Mouse (Mus musculus) lung, postnatal 0 days (tissue): ENCODE data around the gene Gipc3. TPM values are rescaled to one million over a fixed set of nuclear protein-coding genes. Genes with fewer than 3 reads are reported as not detected.
A peak's percentile ranks its signal among the peaks of the same experiment; 100 is the strongest.

Source experiments
- ATAC-seq: fragments of 200-750 bp; cut with Nextera tagmentation; 2 replicates; pipeline ENCODE4 v1.8.0; 2017; ENCODE audit warnings: moderate library complexity
- DNase-seq: peaks from one replicate; pipeline ENCODE4 v3.0.0-alpha.2; 2016; ENCODE audit warnings: low spot score
- H3K27ac ChIP-seq: fragments of 300-500 bp; sonication (generic); 2 replicates; pipeline ENCODE4 v1.5.1; 2014; ENCODE audit warnings: antibody characterized with exemption, mild to moderate bottlenecking, low read length, mixed read lengths
- H3K27me3 ChIP-seq: fragments of 300-500 bp; sonication (generic); replicated peaks from 2 replicates; pipeline ENCODE4 v1.6.1; 2014; ENCODE audit warnings: low read length, mixed read lengths; ENCODE audit not compliant: insufficient read depth
- H3K36me3 ChIP-seq: fragments of 300-500 bp; sonication (generic); 2 replicates; pipeline ENCODE4 v1.6.1; 2014; ENCODE audit warnings: low read length, mixed read lengths; ENCODE audit not compliant: insufficient read depth
- H3K4me1 ChIP-seq: fragments of 300-500 bp; sonication (generic); 2 replicates; pipeline ENCODE4 v1.6.1; 2014; ENCODE audit warnings: antibody characterized with exemption, low read depth, low read length, mixed read lengths; ENCODE audit not compliant: insufficient read depth
- H3K4me2 ChIP-seq: fragments of 300-500 bp; sonication (generic); replicated peaks from 2 replicates; pipeline ENCODE4 v1.6.1; 2014; ENCODE audit warnings: low read depth, mild to moderate bottlenecking, low read length, moderate library complexity, mixed read lengths
- H3K4me3 ChIP-seq: fragments of 300-500 bp; sonication (generic); 2 replicates; pipeline ENCODE4 v1.5.1; 2014; ENCODE audit warnings: low read depth, low read length
- H3K9ac ChIP-seq: fragments of 300-500 bp; sonication (generic); replicated peaks from 2 replicates; pipeline ENCODE4 v1.6.1; 2014; ENCODE audit warnings: low read depth, mild to moderate bottlenecking
- H3K9me3 ChIP-seq: fragments of 300-500 bp; sonication (generic); 2 replicates; pipeline ENCODE4 v1.6.1; 2016; ENCODE audit warnings: low read length, mixed read lengths
- CTCF ChIP-seq: IDR thresholded peaks from 2 replicates; pipeline ENCODE4 v1.5.1; 2016; ENCODE audit warnings: antibody characterized with exemption, mild to moderate bottlenecking
- EP300 ChIP-seq: IDR thresholded peaks from 2 replicates; pipeline ENCODE4 v1.6.1; 2016; ENCODE audit warnings: antibody characterized with exemption, mild to moderate bottlenecking, control low read depth
- WGBS: fragments of 180-500 bp; shearing (Covaris S2); extraction: QIAGEN DNeasy Blood & Tissue Kit; methylation state at CpG from one replicate; pipeline ENCODE4 v1.1.7; 2014; 5-methylcytosine and 5-hydroxymethylcytosine counted together
- polyA plus RNA-seq: library from polyadenylated mRNA; unstranded; fragments of >200 nt; fragmentation: Nextera tagmentation; extraction: Ambion mirVana; gene quantifications from 2 replicates; pipeline ENCODE4 v1.2.1, GENCODE M21; 2015

Gene Gipc3
- polyA plus RNA-seq, 1 experiment from 2014 or later: 0.33 TPM

- ATAC-seq (no peak), DNase-seq (no peak)
- TF ChIP-seq CTCF (no peak), EP300 (no peak)
- Histone ChIP-seq H3K9ac (no peak overlapping the region), H3K27me3 (no peaks in the 10 kb centered on the region), H3K9me3 (no peaks in the 10 kb centered on the region), H3K4me1 (peaks cover 15% of the 10 kb centered on the region), H3K4me3 (no peak overlapping the region), H3K36me3 (no peaks in the 10 kb centered on the region), H3K4me2 (no peak overlapping the region), H3K27ac (0 out of 2 replicates have a peak overlapping the region, but pooled peaks have one; percentile 78)
- 79% methylated on average over 11 of the region's 11 CpGs for WGBS
These were observed 8.7 kb downstream of the Gipc3 start for GRCm38 (mm10) chr10:81334324-81334723.

GRCm38 (mm10) chr10:81332277-81332676 lies 10.8 kb downstream of the Gipc3 start:
- Histone ChIP-seq H3K9me3 (no peaks in the 10 kb centered on the region), H3K4me3 (no peak overlapping the region), H3K9ac (no peak overlapping the region), H3K27ac (no peak overlapping the region), H3K27me3 (no peaks in the 10 kb centered on the region), H3K36me3 (no peaks in the 10 kb centered on the region), H3K4me2 (no peak overlapping the region), H3K4me1 (peaks cover 20% of the 10 kb centered on the region)
- DNase-seq: no peak
- no peak for ATAC-seq
- 36% methylated on average over 27 of the region's 29 CpGs for WGBS
- TF ChIP-seq EP300 (no peak), CTCF (no peak)

GRCm38 (mm10) chr10:81330007-81330406 lies 13.1 kb downstream of the Gipc3 start:
- WGBS: 53% methylated on average over 4 of the region's 4 CpGs
- 0 out of 2 replicates have a peak, but pooled peaks cover 17% of the 10 kb centered on the region for H3K36me3 ChIP-seq
- no peaks in the 10 kb centered on the region for H3K9me3 ChIP-seq
- ATAC-seq (no peak; the same call in 1 of the 2 replicates), DNase-seq (no peak)
- H3K4me1 ChIP-seq: peaks cover 20% of the 10 kb centered on the region
- no peak for TF ChIP-seq CTCF
- no peak for TF ChIP-seq EP300
- no peak overlapping the region for H3K9ac ChIP-seq
- H3K27me3 ChIP-seq: no peaks in the 10 kb centered on the region
- peak overlapping the region; percentile 22; the same call in 1 of the 2 replicates for H3K4me2 ChIP-seq
- no peak overlapping the region for H3K4me3 ChIP-seq
- peak overlapping the region; percentile 64 for H3K27ac ChIP-seq

- no peak for TF ChIP-seq CTCF
- TF ChIP-seq EP300: no peak
- Histone ChIP-seq H3K4me1 (peaks cover 20% of the 10 kb centered on the region), H3K9ac (no peak overlapping the region), H3K4me2 (peak overlapping the region; percentile 22; the same call in 1 of the 2 replicates), H3K9me3 (no peaks in the 10 kb centered on the region), H3K27me3 (no peaks in the 10 kb centered on the region), H3K27ac (peak overlapping the region; percentile 64), H3K36me3 (peaks cover 20% of the 10 kb centered on the region), H3K4me3 (no peak overlapping the region)
- peak; percentile 52 for ATAC-seq
- DNase-seq: peak; percentile 74
- 36% methylated on average over 10 of the region's 10 CpGs for WGBS
These were observed 13.7 kb downstream of the Gipc3 start for GRCm38 (mm10) chr10:81329194-81329975.

- peak; percentile 55 for TF ChIP-seq CTCF
- TF ChIP-seq EP300: no peak
- ATAC-seq (peak; percentile 70), DNase-seq (peak; percentile 71)
- H3K9me3 ChIP-seq: no peaks in the 10 kb centered on the region
- H3K4me1 ChIP-seq: peaks cover 20% of the 10 kb centered on the region
- peak within 1 kb of the TSS; percentile 39 for H3K4me2 ChIP-seq
- 12% methylated on average over 7 of the region's 10 CpGs for WGBS
- H3K27ac ChIP-seq: peak within 1 kb of the TSS; percentile 64
- H3K36me3 ChIP-seq: peaks cover 30% of the 10 kb centered on the region
- H3K27me3 ChIP-seq: no peaks in the 10 kb centered on the region
- H3K9ac ChIP-seq: no peak within 1 kb of the TSS
- H3K4me3 ChIP-seq: 0 out of 2 replicates have a peak within 1 kb of the TSS, but pooled peaks have one; percentile 10
These were observed 14.7 kb downstream of the Gipc3 start, which contains the start of gene Tbxa2r for GRCm38 (mm10) chr10:81328386-81328785. Tbxa2r (plus strand) TSS chr10:81328731.

GRCm38 (mm10) chr10:81327959-81328358 lies 15.1 kb downstream of the Gipc3 start:
- TF ChIP-seq EP300 (no peak), CTCF (no peak)
- H3K4me3 ChIP-seq: 0 out of 2 replicates have a peak overlapping the region, but pooled peaks have one; percentile 10

More at GRCm38 (mm10) chr10:81327959-81328358, 15.1 kb downstream of the Gipc3 start:
- peak overlapping the region; percentile 39 for H3K4me2 ChIP-seq
- 38% methylated on average over 2 of the region's 2 CpGs for WGBS
- H3K9ac ChIP-seq: no peak overlapping the region
- H3K36me3 ChIP-seq: peaks cover 31% of the 10 kb centered on the region
- H3K27ac ChIP-seq: peak overlapping the region; percentile 64; the same call in 1 of the 2 replicates
- H3K4me1 ChIP-seq: peaks cover 20% of the 10 kb centered on the region
- H3K27me3 ChIP-seq: no peaks in the 10 kb centered on the region
- ATAC-seq: peak; percentile 37
- H3K9me3 ChIP-seq: no peaks in the 10 kb centered on the region
- DNase-seq: no peak
